Mouse (Mus musculus) thymus, adult 2 months (tissue): Measurements from ENCODE around the gene Pwwp2b.

ENCODE experiments used
- CTCF ChIP-seq: fragments of 200-500 bp; IDR thresholded peaks from 2 replicates; pipeline ENCODE4 v1.5.1; 2012; ENCODE audit warnings: mild to moderate bottlenecking, control low read depth, low read length, moderate library complexity, borderline replicate concordance; ENCODE audit not compliant: control insufficient read depth, poor library complexity, insufficient read depth; ENCODE audit errors: extremely low read depth
- POLR2A ChIP-seq: fragments of 200-500 bp; IDR thresholded peaks from 2 replicates; pipeline ENCODE4 v1.6.1; 2012; ENCODE audit warnings: mild to moderate bottlenecking, low read length, control low read depth, moderate library complexity; ENCODE audit not compliant: control insufficient read depth, poor library complexity, insufficient read depth; ENCODE audit errors: extremely low read depth

DNA sequence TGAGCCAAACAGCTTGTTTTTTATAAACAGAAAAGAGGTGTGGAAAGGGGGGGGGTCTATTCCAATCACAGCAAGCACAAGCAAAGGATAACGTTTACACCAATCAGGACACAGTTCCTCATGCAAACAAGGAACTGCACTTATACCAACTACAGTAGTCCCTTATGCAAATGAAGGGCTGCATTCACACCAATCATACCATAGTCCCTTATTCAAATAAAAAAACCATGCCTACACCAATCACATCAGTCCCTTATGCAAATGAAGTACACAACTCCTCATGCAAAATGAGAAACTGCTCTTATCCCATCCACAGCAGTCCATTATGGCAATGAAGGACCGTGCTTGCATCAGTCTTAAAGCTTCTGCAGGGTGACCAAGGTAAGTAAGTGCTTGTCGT lies 66.4 kb downstream of the Pwwp2b start:
- TF ChIP-seq CTCF (no peak), POLR2A (no peak)
